Mouse (Mus musculus) embryonic facial prominence, embryonic 11.5 days (tissue): ENCODE results near the gene Fes. TPM values are rescaled to one million over a fixed set of nuclear protein-coding genes. Genes with fewer than 3 reads are reported as not detected.

Experiments used
- ATAC-seq: fragments of 200-750 bp; cut with Nextera tagmentation; replicated peaks from 2 replicates; pipeline ENCODE4 v1.8.0; 2017; ENCODE audit warnings: low read depth; ENCODE audit not compliant: insufficient number of reproducible peaks, low FRiP score, low TSS enrichment
- DNase-seq: peaks from one replicate; pipeline ENCODE4 v3.0.0-alpha.2; 2015; ENCODE audit warnings: low spot score
- H3K27ac ChIP-seq: fragments of 300-500 bp; sonication (generic); replicated peaks from 2 replicates; pipeline ENCODE4 v1.5.1; 2014; ENCODE audit warnings: mild to moderate bottlenecking, low read depth, low read length, control low read depth
- H3K27me3 ChIP-seq: fragments of 300-500 bp; sonication (generic); 2 replicates; pipeline ENCODE4 v1.6.1; 2014; ENCODE audit warnings: mild to moderate bottlenecking, low read length, moderate library complexity, mixed read lengths; ENCODE audit not compliant: control insufficient read depth, insufficient read depth
- H3K36me3 ChIP-seq: fragments of 300-500 bp; sonication (generic); replicated peaks from 2 replicates; pipeline ENCODE4 v1.6.1; 2014; ENCODE audit warnings: low read depth, mild to moderate bottlenecking, low read length, moderate library complexity, mixed read lengths; ENCODE audit not compliant: control insufficient read depth, insufficient read depth
- H3K4me1 ChIP-seq: fragments of 300-500 bp; sonication (generic); 2 replicates; pipeline ENCODE4 v1.6.1; 2014; ENCODE audit warnings: low read length, mixed read lengths; ENCODE audit not compliant: control insufficient read depth, insufficient read depth
- H3K4me2 ChIP-seq: fragments of 300-500 bp; sonication (generic); 2 replicates; pipeline ENCODE4 v1.6.1; 2014; ENCODE audit warnings: low read depth, mild to moderate bottlenecking, control low read depth, low read length, moderate library complexity
- H3K4me3 ChIP-seq: fragments of 300-500 bp; sonication (generic); 2 replicates; pipeline ENCODE4 v1.5.1; 2014; ENCODE audit warnings: low read depth, low read length, control low read depth
- H3K9ac ChIP-seq: fragments of 300-500 bp; sonication (generic); replicated peaks from 2 replicates; pipeline ENCODE4 v1.6.1; 2014; ENCODE audit warnings: mild to moderate bottlenecking, control low read depth, low read length
- H3K9me3 ChIP-seq: fragments of 300-500 bp; sonication (generic); replicated peaks from 2 replicates; pipeline ENCODE4 v1.6.1; 2016; ENCODE audit warnings: mild to moderate bottlenecking, low read length, inconsistent platforms, mixed read lengths; ENCODE audit not compliant: control insufficient read depth
- WGBS: fragments of 180-500 bp; shearing (Covaris S2); extraction: QIAGEN DNeasy Blood & Tissue Kit; methylation state at CpG from one replicate; pipeline ENCODE4 v1.1.7; 2014; 5-methylcytosine and 5-hydroxymethylcytosine counted together
- polyA plus RNA-seq: library from polyadenylated mRNA; unstranded; fragments of >200 nt; fragmentation: Nextera tagmentation; extraction: Ambion mirVana; gene quantifications from 2 replicates; pipeline ENCODE4 v1.2.1, GENCODE M21; 2014

The Fes gene
- polyA plus RNA-seq, 1 experiment from 2014 or later = 8.3 TPM

DNA sequence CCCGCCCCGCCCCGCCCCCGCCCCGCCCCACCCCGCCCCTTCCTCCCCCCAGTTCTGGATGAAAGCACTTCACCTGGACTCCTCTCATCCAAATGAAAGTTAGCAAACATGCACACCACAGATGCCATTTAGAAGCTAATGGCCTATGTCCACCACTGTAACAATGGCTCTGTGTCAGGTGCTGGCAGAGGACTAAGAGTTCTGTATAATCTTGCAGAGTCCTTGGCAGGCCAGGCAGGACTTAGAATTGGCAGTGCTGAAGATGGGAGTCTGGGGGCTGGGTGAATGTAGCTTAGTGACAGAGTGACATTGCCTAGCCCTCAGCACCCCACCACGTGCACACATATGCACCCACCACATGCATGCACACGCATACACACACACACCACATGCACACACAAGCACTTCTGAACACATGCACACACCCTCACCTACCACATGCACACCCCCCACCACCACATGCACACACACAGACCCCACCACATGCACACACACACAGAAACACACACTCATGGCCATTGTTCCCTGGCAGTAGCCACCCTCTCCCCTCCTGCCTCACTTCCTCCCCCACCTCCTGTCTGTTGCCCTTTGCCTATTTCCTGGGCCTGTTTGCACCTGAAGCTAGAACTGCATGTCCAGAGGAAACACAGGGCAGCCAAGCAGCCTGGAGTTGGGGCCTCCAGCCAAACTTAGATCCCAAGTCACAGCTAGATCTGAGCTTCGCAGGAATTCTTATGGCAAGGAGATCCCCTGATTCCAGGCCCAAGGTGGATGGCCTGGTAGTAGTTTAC, 26.0 kb upstream of the Fes start:
- no peak overlapping the region for H3K4me2 ChIP-seq
- ATAC-seq (no peak), DNase-seq (no peak)
- H3K4me3 ChIP-seq = no peak overlapping the region
- H3K27ac ChIP-seq = no peak overlapping the region
- H3K4me1 ChIP-seq = no peaks in the 10 kb centered on the region
- H3K27me3 ChIP-seq = no peaks in the 10 kb centered on the region
- no peaks in the 10 kb centered on the region for H3K9me3 ChIP-seq
- H3K9ac ChIP-seq = no peak overlapping the region
- 69% methylated on average over 9 of the region's 9 CpGs for WGBS
- no peaks in the 10 kb centered on the region for H3K36me3 ChIP-seq

DNA sequence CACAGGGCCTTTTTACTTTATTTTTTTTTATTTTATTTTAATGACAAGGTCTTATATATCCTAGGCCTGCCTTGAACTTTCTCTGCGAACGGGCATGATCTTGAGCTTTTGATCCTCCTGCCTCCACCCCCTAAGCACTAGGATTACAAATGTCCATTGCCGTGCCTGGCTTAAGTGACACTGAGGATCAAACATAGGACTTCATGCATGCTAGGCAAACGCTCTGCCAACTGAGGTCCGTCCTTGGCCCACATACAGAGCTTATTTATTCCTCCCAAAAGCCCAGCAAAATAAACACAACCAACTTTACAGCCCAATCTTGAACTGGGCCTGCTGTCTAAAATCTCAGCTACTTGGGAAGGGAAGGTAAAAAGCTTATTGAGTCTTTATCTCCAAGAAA, 25.0 kb upstream of the Fes start:
- Histone ChIP-seq H3K9ac (no peak overlapping the region), H3K27ac (no peak overlapping the region), H3K4me1 (no peaks in the 10 kb centered on the region), H3K9me3 (no peaks in the 10 kb centered on the region), H3K27me3 (no peaks in the 10 kb centered on the region), H3K36me3 (no peaks in the 10 kb centered on the region), H3K4me2 (no peak overlapping the region), H3K4me3 (no peak overlapping the region)
- WGBS = 72% methylated on average over 5 of the region's 5 CpGs
- ATAC-seq (no peak), DNase-seq (no peak)

- Histone ChIP-seq H3K4me2 (no peak overlapping the region), H3K36me3 (no peaks in the 10 kb centered on the region), H3K27me3 (no peaks in the 10 kb centered on the region), H3K27ac (no peak overlapping the region), H3K9me3 (no peaks in the 10 kb centered on the region), H3K4me3 (no peak overlapping the region), H3K4me1 (no peaks in the 10 kb centered on the region), H3K9ac (no peak overlapping the region)
- no peak for ATAC-seq
- no peak for DNase-seq
- 77% methylated on average over 10 of the region's 10 CpGs for WGBS
Observed at GRCm38 (mm10) chr7:80412279-80412678, 24.5 kb upstream of the Fes start.

DNA sequence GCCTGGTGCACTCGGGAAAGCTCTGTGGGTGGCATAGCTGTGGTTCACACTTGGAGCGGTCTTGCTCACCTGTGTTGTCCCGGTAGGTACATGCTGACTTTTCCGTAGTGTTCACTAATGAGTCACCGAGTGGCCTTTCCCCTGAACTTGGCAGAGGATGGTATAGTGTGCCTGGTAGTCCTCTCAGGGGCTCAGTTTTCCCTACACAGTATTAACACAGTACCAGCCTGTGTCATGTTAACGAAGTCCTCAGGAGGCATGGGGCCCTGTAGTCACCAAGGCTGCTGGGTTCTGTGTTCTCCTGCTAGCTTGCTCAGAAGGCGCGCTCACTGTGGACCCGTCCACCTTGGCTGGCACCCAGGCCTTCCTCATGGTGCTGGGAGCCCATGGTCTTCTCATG, 22.6 kb upstream of the Fes start:
- Histone ChIP-seq H3K9me3 (no peaks in the 10 kb centered on the region), H3K4me1 (no peaks in the 10 kb centered on the region), H3K36me3 (no peaks in the 10 kb centered on the region), H3K4me3 (no peak overlapping the region), H3K27me3 (no peaks in the 10 kb centered on the region), H3K4me2 (no peak overlapping the region), H3K27ac (no peak overlapping the region), H3K9ac (no peak overlapping the region)
- 77% methylated on average over 9 of the region's 9 CpGs for WGBS
- ATAC-seq (no peak), DNase-seq (no peak)

DNA sequence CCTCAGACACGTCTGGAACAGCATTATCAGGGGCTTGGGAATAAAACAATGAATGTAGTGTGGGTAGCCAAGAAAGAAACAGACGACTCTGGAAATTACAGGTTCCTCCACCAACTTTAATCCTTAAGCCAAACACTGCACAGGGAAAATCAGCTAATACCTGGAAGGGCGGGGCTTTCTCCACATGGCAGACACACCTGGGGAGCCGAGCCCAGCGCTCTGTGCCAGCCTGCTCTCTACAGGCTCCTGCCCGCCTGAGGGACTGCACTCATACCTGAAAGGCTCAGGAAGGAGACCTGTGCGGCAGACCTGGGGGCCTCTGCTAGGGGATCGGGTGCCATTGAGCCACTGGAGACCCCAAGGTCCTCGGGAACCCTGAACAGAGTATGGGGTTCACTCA, 20.0 kb upstream of the Fes start:
- WGBS = 70% methylated on average over 9 of the region's 9 CpGs
- Histone ChIP-seq H3K4me1 (no peaks in the 10 kb centered on the region), H3K4me3 (no peak overlapping the region), H3K27ac (no peak overlapping the region), H3K4me2 (no peak overlapping the region), H3K27me3 (no peaks in the 10 kb centered on the region), H3K9me3 (no peaks in the 10 kb centered on the region), H3K9ac (no peak overlapping the region), H3K36me3 (no peaks in the 10 kb centered on the region)
- no peak for ATAC-seq
- DNase-seq = no peak

GRCm38 (mm10) chr7:80406186-80406585, 18.4 kb upstream of the Fes start:
- Histone ChIP-seq H3K4me3 (no peak overlapping the region), H3K27me3 (no peaks in the 10 kb centered on the region), H3K27ac (no peak overlapping the region), H3K36me3 (no peaks in the 10 kb centered on the region), H3K4me1 (peaks cover 3% of the 10 kb centered on the region; the same call in 1 of the 2 replicates), H3K4me2 (no peak overlapping the region), H3K9ac (no peak overlapping the region), H3K9me3 (no peaks in the 10 kb centered on the region)
- DNase-seq (no peak), ATAC-seq (no peak)
- 90% methylated on average over 3 of the region's 3 CpGs for WGBS

DNA sequence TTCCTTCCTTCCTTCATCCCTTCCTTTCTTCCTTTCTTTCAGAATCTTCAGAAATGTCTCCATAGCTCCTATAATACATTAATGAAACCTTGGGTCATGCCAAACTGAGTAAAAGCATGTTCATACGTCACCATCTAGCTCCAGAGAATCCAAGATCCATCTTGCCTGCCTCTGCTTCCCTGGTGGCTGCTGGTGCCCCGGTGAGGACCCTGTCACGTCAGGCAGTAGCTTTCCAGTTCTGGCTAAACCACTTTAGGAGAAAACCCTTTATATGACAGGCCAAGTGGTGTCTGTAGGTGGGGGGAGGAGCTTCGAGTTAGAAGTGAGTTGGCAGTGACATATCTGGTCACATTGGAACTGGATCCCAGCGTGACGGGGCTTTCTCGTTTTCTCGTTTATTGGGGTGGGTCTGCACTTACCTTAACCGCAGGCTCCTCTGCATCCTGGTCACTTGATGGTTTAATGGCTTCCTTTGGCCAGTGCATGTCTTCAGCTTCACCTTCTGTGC, 17.5 kb upstream of the Fes start, which contains the start of gene Furin:
Furin (minus strand) TSS at position 249 of the 508 bp plus-strand sequence.
- no peak within 1 kb of the TSS for H3K9ac ChIP-seq
- H3K36me3 ChIP-seq = no peaks in the 10 kb centered on the region
- no peak within 1 kb of the TSS for H3K4me3 ChIP-seq
- WGBS = 78% methylated on average over 9 of the region's 9 CpGs
- ATAC-seq = no peak
- peaks cover 4% of the 10 kb centered on the region; the same call in 1 of the 2 replicates for H3K4me1 ChIP-seq
- H3K27ac ChIP-seq = no peak within 1 kb of the TSS
- no peak for DNase-seq
- H3K9me3 ChIP-seq = no peaks in the 10 kb centered on the region
- no peaks in the 10 kb centered on the region for H3K27me3 ChIP-seq
- no peak within 1 kb of the TSS for H3K4me2 ChIP-seq

GRCm38 (mm10) chr7:80404101-80404894, 16.6 kb upstream of the Fes start:
- Histone ChIP-seq H3K4me1 (peaks cover 6% of the 10 kb centered on the region; the same call in 1 of the 2 replicates), H3K9ac (no peak overlapping the region), H3K4me2 (no peak overlapping the region), H3K4me3 (no peak overlapping the region), H3K36me3 (no peaks in the 10 kb centered on the region), H3K9me3 (no peaks in the 10 kb centered on the region), H3K27me3 (no peaks in the 10 kb centered on the region), H3K27ac (no peak overlapping the region)
- DNase-seq (no peak), ATAC-seq (no peak)
- WGBS = 60% methylated on average over 7 of the region's 7 CpGs
